ENCODE assay signal across 17 mouse cellular contexts in the genomic region with DNA sequence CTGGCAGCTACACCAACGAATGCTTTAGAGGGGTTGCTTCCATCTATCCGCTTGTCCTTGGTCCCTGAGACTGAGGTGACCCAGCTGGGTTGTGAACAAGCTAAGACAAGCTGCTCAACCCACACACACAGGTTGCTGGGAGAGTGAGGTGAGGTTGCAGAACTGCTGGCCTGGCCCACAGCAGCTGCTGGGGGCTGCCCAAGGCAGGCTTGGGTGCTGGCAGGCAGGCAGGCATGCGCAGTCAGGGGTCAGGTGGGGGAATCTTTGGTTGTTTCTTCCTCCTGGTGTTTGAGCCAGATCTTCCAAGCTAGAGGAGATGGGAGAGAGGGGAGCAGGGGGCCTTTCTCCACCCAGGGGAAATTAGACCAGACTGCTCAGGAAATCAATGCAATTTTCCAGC. TPM values are rescaled to one million over a fixed set of nuclear protein-coding genes. Genes with fewer than 3 reads are reported as not detected.
DNase-seq lines count a peak whose midpoint lies in the region; ATAC-seq and TF ChIP-seq lines count a peak whose summit lies in the region.
"Had no signal": no experiment of that assay in that cellular context is flagged by ENCODE, and none has a peak within 500 bp of the region (broad histone marks: within the 10 kb centered on the region; RNA-seq: fewer than 3 reads in every experiment).

No protein-coding gene starts in this region.

- H3K27me3 ChIP-seq in kidney, embryonic 15.5 days: no peaks in the 10 kb centered on the region
- no peaks in the 10 kb centered on the region for H3K27me3 ChIP-seq in limb, embryonic 10.5 days (ENCODE audit: low read depth, poor library complexity, severe bottlenecking)
- H3K27me3 ChIP-seq: hindbrain, embryonic 12.5 days had no signal

- H3K9me3 ChIP-seq in kidney, embryonic 15.5 days (replicated peaks): no peaks in the 10 kb centered on the region
- H3K9me3 ChIP-seq in limb, embryonic 10.5 days (replicated peaks): no peaks in the 10 kb centered on the region

- no peak for ATAC-seq in kidney, embryonic 15.5 days (replicated peaks; ENCODE audit: low FRiP score)
- ATAC-seq: activated CD4-positive, CD25-positive, alpha-beta regulatory T cell, adult 4 months had no signal

- peaks cover 28% of the 10 kb centered on the region for H3K4me1 ChIP-seq in kidney, embryonic 15.5 days
- H3K4me1 ChIP-seq in limb, embryonic 10.5 days: peaks cover 63% of the 10 kb centered on the region
- H3K4me1 ChIP-seq: megakaryocyte, embryonic 14.5 days had no signal

- peak; percentile 42 for DNase-seq in gastrocnemius, adult 2 months
- no peak for DNase-seq in gastrocnemius, postnatal 4 days (ENCODE audit: low spot score in 2 of 2)
- peak; percentile 58 for DNase-seq in kidney, postnatal 14 days
- peak; percentile 63 for DNase-seq in NIH3T3 (ENCODE audit: low read depth)
- DNase-seq in limb, embryonic 10.5 days (ENCODE audit: low spot score): no peak
- no peak for DNase-seq in c-Kit-positive CD71-positive TER-119-positive erythroid progenitor cells, embryonic 14.5 days (ENCODE audit: low spot score)
- DNase-seq in embryo, embryonic 9.5 days (ENCODE audit: extremely low spot score): no peak
- DNase-seq: B cell, adult 2 months; kidney, adult 8-10 months; layer of hippocampus, postnatal 36 days; thymus, postnatal 4 days had no signal

- no peak for TF ChIP-seq CTCF in gastrocnemius, adult 2 months (IDR thresholded peaks at IDR 0.05)

- no peak overlapping the region for H3K9ac ChIP-seq in kidney, embryonic 15.5 days
- H3K9ac ChIP-seq: hindbrain, embryonic 12.5 days; liver, embryonic 14.5 days had no signal

- 0 out of 2 replicates have a peak, but pooled peaks cover 2% of the 10 kb centered on the region for H3K36me3 ChIP-seq in kidney, embryonic 15.5 days
- H3K36me3 ChIP-seq in limb, embryonic 10.5 days: 0 out of 2 replicates have a peak, but pooled peaks cover 3% of the 10 kb centered on the region
- H3K36me3 ChIP-seq: hindbrain, embryonic 12.5 days had no signal

- H3K4me2 ChIP-seq in kidney, embryonic 15.5 days: no peak overlapping the region
- H3K4me2 ChIP-seq: hindbrain, embryonic 12.5 days had no signal

- WGBS in kidney, embryonic 15.5 days: 79% methylated on average over 3 of the region's 3 CpGs
- 81% methylated on average over 3 of the region's 3 CpGs for WGBS in limb, embryonic 10.5 days

- no peak overlapping the region for H3K4me3 ChIP-seq in gastrocnemius, adult 2 months
- H3K4me3 ChIP-seq in kidney, embryonic 15.5 days (replicated peaks): no peak overlapping the region
- no peak overlapping the region for H3K4me3 ChIP-seq in limb, embryonic 10.5 days
- H3K4me3 ChIP-seq: hindbrain, embryonic 12.5 days; megakaryocyte, embryonic 14.5 days had no signal

- intact Hi-C loops in gastrocnemius, adult 2 months (cut with DNase I): no loop called here

- H3K27ac ChIP-seq in gastrocnemius, adult 2 months: peak overlapping the region; percentile 28; the same call in 1 of the 2 replicates
- no peak overlapping the region for H3K27ac ChIP-seq in kidney, embryonic 15.5 days
- H3K27ac ChIP-seq in limb, embryonic 10.5 days: peak overlapping the region; percentile 67
- H3K27ac ChIP-seq: hindbrain, embryonic 12.5 days; liver, embryonic 14.5 days had no signal

RNA-seq across cellular contexts. Expression of a gene that starts 19.4 kb away (rescaled TPM):
- total RNA-seq in gastrocnemius, adult 2 months (2021): 10 to 100 TPM; 30.4 to 36.8 TPM
- 100 to 1,000 TPM; 317 to 355 TPM for total RNA-seq in gastrocnemius, postnatal 4 days (2021)
- 644 and 695 TPM in 2 replicates for polyA plus RNA-seq in kidney, embryonic 15.5 days (2015; fragmentation: Nextera tagmentation; extraction: Ambion mirVana)
- 899 and 1,008 TPM in 2 replicates for polyA plus RNA-seq in limb, embryonic 10.5 days (2016; fragmentation: Nextera tagmentation; extraction: Ambion mirVana)

RNA-seq across cellular contexts. Expression of a gene that starts 28.7 kb away (rescaled TPM):
- total RNA-seq in gastrocnemius, adult 2 months (2021): under 1 TPM in 1 of 2 experiments, not detected in 1; 0.22 TPM
- under 1 TPM in 1 of 2 experiments, not detected in 1; 0.13 TPM for total RNA-seq in gastrocnemius, postnatal 4 days (2021)
- polyA plus RNA-seq in kidney, embryonic 15.5 days (2015; fragmentation: Nextera tagmentation; extraction: Ambion mirVana): 0.29 and 0.32 TPM in 2 replicates
- polyA plus RNA-seq in limb, embryonic 10.5 days (2016; fragmentation: Nextera tagmentation; extraction: Ambion mirVana): 0.74 and 1.4 TPM in 2 replicates
- total RNA-seq: layer of hippocampus, postnatal 36 days; MEL had no signal
- polyA plus RNA-seq: activated CD4-positive, CD25-positive, alpha-beta regulatory T cell, adult 4 months had no signal

RNA-seq across cellular contexts. Expression of a gene that starts 36.4 kb away (rescaled TPM):
- under 1 TPM; 0.11 to 0.18 TPM for total RNA-seq in gastrocnemius, adult 2 months (2021)
- total RNA-seq in gastrocnemius, postnatal 4 days (2021): 10 to 100 TPM; 86.4 to 96.2 TPM
- 249 and 256 TPM in 2 replicates for polyA plus RNA-seq in kidney, embryonic 15.5 days (2015; fragmentation: Nextera tagmentation; extraction: Ambion mirVana)
- polyA plus RNA-seq in limb, embryonic 10.5 days (2016; fragmentation: Nextera tagmentation; extraction: Ambion mirVana): 291 and 354 TPM in 2 replicates

Comparison
In these comparisons a context has a peak if more than half of its experiments do, and no peak if none do; other contexts are left out.
1. DNase-seq: peak in gastrocnemius, adult 2 months (single experiment), kidney, postnatal 14 days (single experiment) and NIH3T3 (single experiment); none in gastrocnemius, postnatal 4 days (0 of 2), limb, embryonic 10.5 days (single experiment), c-Kit-positive CD71-positive TER-119-positive erythroid progenitor cells, embryonic 14.5 days (single experiment) and embryo, embryonic 9.5 days (single experiment).
2. RNA of a gene that starts 19.4 kb away (total RNA-seq): 317 to 355 TPM in gastrocnemius, postnatal 4 days; 30.4 to 36.8 TPM in gastrocnemius, adult 2 months; every median in the first group is over 4 times any median in the second.
3. RNA of a gene that starts 36.4 kb away (total RNA-seq): 86.4 to 96.2 TPM in gastrocnemius, postnatal 4 days; 0.11 to 0.18 TPM in gastrocnemius, adult 2 months; every median in the first group is over 10 times any median in the second.